7 mouse cellular contexts compared by ENCODE assay signal in genomic region chr8:104591856-104592255, GRCm38 (mm10). TPM values are rescaled to one million over a fixed set of nuclear protein-coding genes. Genes with fewer than 3 reads are reported as not detected.
DNase-seq lines count a peak whose midpoint lies in the region; ATAC-seq and TF ChIP-seq lines count a peak whose summit lies in the region.

No protein-coding gene starts in this region.

- peaks cover 13% of the 10 kb centered on the region for H3K36me3 ChIP-seq in lung, embryonic 15.5 days
- H3K36me3 ChIP-seq in forebrain, embryonic 11.5 days (ENCODE audit: control insufficient read depth, insufficient read depth, low read length): peaks cover 7% of the 10 kb centered on the region
- peaks cover 34% of the 10 kb centered on the region for H3K36me3 ChIP-seq in limb, embryonic 10.5 days
- H3K36me3 ChIP-seq in small intestine, adult 2 months (ENCODE audit: control insufficient read depth, insufficient read depth, low read length): peaks cover 29% of the 10 kb centered on the region

- H3K4me3 ChIP-seq in lung, embryonic 15.5 days: peak overlapping the region; percentile 62
- peak overlapping the region; percentile 69 for H3K4me3 ChIP-seq in forebrain, embryonic 11.5 days (ENCODE audit: low read depth, low read length)
- peak overlapping the region; percentile 70 for H3K4me3 ChIP-seq in limb, embryonic 10.5 days
- H3K4me3 ChIP-seq in small intestine, adult 2 months (ENCODE audit: low read depth, low read length): peak overlapping the region; percentile 74

- TF ChIP-seq CTCF in small intestine, adult 2 months (IDR thresholded peaks at IDR 0.05; ENCODE audit: extremely low read depth, insufficient read length, insufficient replicate concordance, low read depth, low read length): no peak

- H3K27ac ChIP-seq in lung, embryonic 15.5 days: peak overlapping the region; percentile 72
- no peak overlapping the region for H3K27ac ChIP-seq in forebrain, embryonic 11.5 days (ENCODE audit: low read depth, low read length)
- peak overlapping the region; percentile 89 for H3K27ac ChIP-seq in limb, embryonic 10.5 days
- H3K27ac ChIP-seq in small intestine, adult 2 months (ENCODE audit: insufficient read depth, low read depth, low read length): peak overlapping the region; percentile 83

- peaks cover 13% of the 10 kb centered on the region for H3K4me1 ChIP-seq in lung, embryonic 15.5 days
- no peaks in the 10 kb centered on the region for H3K4me1 ChIP-seq in forebrain, embryonic 11.5 days (replicated peaks; ENCODE audit: control insufficient read depth, insufficient read depth, low read length)
- peaks cover 15% of the 10 kb centered on the region for H3K4me1 ChIP-seq in limb, embryonic 10.5 days
- H3K4me1 ChIP-seq in small intestine, adult 2 months (ENCODE audit: control insufficient read depth, insufficient read depth, insufficient read length, low read length): peaks cover 7% of the 10 kb centered on the region; the same call in 1 of the 2 replicates

- H3K27me3 ChIP-seq in lung, embryonic 15.5 days: no peaks in the 10 kb centered on the region
- no peaks in the 10 kb centered on the region for H3K27me3 ChIP-seq in forebrain, embryonic 11.5 days (ENCODE audit: control insufficient read depth, insufficient read depth, low read length)
- no peaks in the 10 kb centered on the region for H3K27me3 ChIP-seq in limb, embryonic 10.5 days (ENCODE audit: low read depth, poor library complexity, severe bottlenecking)
- H3K27me3 ChIP-seq in small intestine, adult 2 months (ENCODE audit: control insufficient read depth, insufficient read depth, low read length): no peaks in the 10 kb centered on the region

- H3K9me3 ChIP-seq in lung, embryonic 15.5 days: no peaks in the 10 kb centered on the region
- H3K9me3 ChIP-seq in forebrain, embryonic 11.5 days (ENCODE audit: control insufficient read depth, low read length): no peaks in the 10 kb centered on the region
- no peaks in the 10 kb centered on the region for H3K9me3 ChIP-seq in limb, embryonic 10.5 days (replicated peaks)

- under 1% methylated on average over 9 of the region's 9 CpGs for WGBS in lung, embryonic 15.5 days
- WGBS in forebrain, embryonic 11.5 days: 2% methylated on average over 9 of the region's 9 CpGs
- 4% methylated on average over 9 of the region's 9 CpGs for WGBS in limb, embryonic 10.5 days
- 2% methylated on average over 9 of the region's 9 CpGs for WGBS in small intestine, adult 2 months

- no peak for DNase-seq in lung, postnatal 4 days
- no peak for DNase-seq in forebrain, embryonic 11.5 days (ENCODE audit: low spot score)
- no peak for DNase-seq in limb, embryonic 10.5 days (ENCODE audit: low spot score)
- DNase-seq in cerebellum, postnatal 4 days (ENCODE audit: low spot score in 2 of 2): no peak
- no peak for DNase-seq in cerebellum, adult 9-10 months

- H3K4me2 ChIP-seq in lung, embryonic 15.5 days: peak overlapping the region; percentile 85
- H3K4me2 ChIP-seq in forebrain, embryonic 11.5 days (ENCODE audit: low read depth, low read length, severe bottlenecking): peak overlapping the region; percentile 67

- 0 out of 2 replicates have a peak, but pooled peaks have one; percentile 4 for ATAC-seq in lung, embryonic 15.5 days (ENCODE audit: borderline replicate concordance, extremely low read depth, low FRiP score, low TSS enrichment)
- ATAC-seq in forebrain, embryonic 11.5 days (replicated peaks; ENCODE audit: low FRiP score): no peak; the same call in 1 of the 2 replicates

- peak overlapping the region; percentile 52 for H3K9ac ChIP-seq in lung, embryonic 15.5 days
- H3K9ac ChIP-seq in forebrain, embryonic 11.5 days (ENCODE audit: low read length): peak overlapping the region; percentile 74

- no peak for TF ChIP-seq POLR2A in small intestine, adult 2 months (IDR thresholded peaks at IDR 0.05; ENCODE audit: low read depth, low read length)

RNA-seq across cellular contexts. Expression of gene Pdp2, which starts 0.6 kb away (rescaled TPM):
- polyA plus RNA-seq in lung, embryonic 15.5 days (2015; fragmentation: Nextera tagmentation; extraction: Ambion mirVana): 8.8 and 9.2 TPM in 2 replicates
- 16.5 and 18.7 TPM in 2 replicates for polyA plus RNA-seq in forebrain, embryonic 11.5 days (2014; fragmentation: Nextera tagmentation; extraction: Ambion mirVana)
- 14.5 and 14.8 TPM in 2 replicates for polyA plus RNA-seq in limb, embryonic 10.5 days (2016; fragmentation: Nextera tagmentation; extraction: Ambion mirVana)
- 1.9 and 5.8 TPM in 2 replicates for polyA plus RNA-seq in small intestine, adult 2 months (2012; rRNA removed)

RNA-seq across cellular contexts. Expression of gene Cdh16, which starts 32.3 kb away (rescaled TPM):
- polyA plus RNA-seq in lung, embryonic 15.5 days (2015; fragmentation: Nextera tagmentation; extraction: Ambion mirVana): 53.5 TPM in 2 replicates
- not detected in 2 replicates for polyA plus RNA-seq in forebrain, embryonic 11.5 days (2014; fragmentation: Nextera tagmentation; extraction: Ambion mirVana)
- 0.13 TPM in 1 of 2 replicates, not detected in the other for polyA plus RNA-seq in limb, embryonic 10.5 days (2016; fragmentation: Nextera tagmentation; extraction: Ambion mirVana)
- not detected in 2 replicates for polyA plus RNA-seq in small intestine, adult 2 months (2012; rRNA removed)

RNA-seq across cellular contexts. Expression of gene Rrad, which starts 39.3 kb away (rescaled TPM):
- 20.1 and 24.8 TPM in 2 replicates for polyA plus RNA-seq in lung, embryonic 15.5 days (2015; fragmentation: Nextera tagmentation; extraction: Ambion mirVana)
- 0.90 and 1.3 TPM in 2 replicates for polyA plus RNA-seq in forebrain, embryonic 11.5 days (2014; fragmentation: Nextera tagmentation; extraction: Ambion mirVana)
- 2.0 and 3.2 TPM in 2 replicates for polyA plus RNA-seq in limb, embryonic 10.5 days (2016; fragmentation: Nextera tagmentation; extraction: Ambion mirVana)
- polyA plus RNA-seq in small intestine, adult 2 months (2012; rRNA removed): 4.7 and 5.2 TPM in 2 replicates

RNA-seq across cellular contexts. Expression of gene Ciao2b, which starts 49.9 kb away (rescaled TPM):
- polyA plus RNA-seq in lung, embryonic 15.5 days (2015; fragmentation: Nextera tagmentation; extraction: Ambion mirVana): 102 and 107 TPM in 2 replicates
- 89.2 and 90.0 TPM in 2 replicates for polyA plus RNA-seq in forebrain, embryonic 11.5 days (2014; fragmentation: Nextera tagmentation; extraction: Ambion mirVana)
- 95.6 and 105 TPM in 2 replicates for polyA plus RNA-seq in limb, embryonic 10.5 days (2016; fragmentation: Nextera tagmentation; extraction: Ambion mirVana)
- polyA plus RNA-seq in small intestine, adult 2 months (2012; rRNA removed): 35.2 and 56.7 TPM in 2 replicates

RNA-seq across cellular contexts. Expression of gene Car7, which starts 57.4 kb away (rescaled TPM):
- 0.65 and 0.97 TPM in 2 replicates for polyA plus RNA-seq in lung, embryonic 15.5 days (2015; fragmentation: Nextera tagmentation; extraction: Ambion mirVana)
- polyA plus RNA-seq in forebrain, embryonic 11.5 days (2014; fragmentation: Nextera tagmentation; extraction: Ambion mirVana): 0.63 and 0.79 TPM in 2 replicates
- polyA plus RNA-seq in limb, embryonic 10.5 days (2016; fragmentation: Nextera tagmentation; extraction: Ambion mirVana): 0.85 and 1.1 TPM in 2 replicates
- 0.98 and 2.1 TPM in 2 replicates for polyA plus RNA-seq in small intestine, adult 2 months (2012; rRNA removed)

Comparison
In these comparisons a context has a peak if more than half of its experiments do, and no peak if none do; other contexts are left out.
1. RNA of gene Cdh16, which starts 32.3 kb away (polyA plus RNA-seq): 53.5 TPM in lung, embryonic 15.5 days; 0.13 TPM in limb, embryonic 10.5 days, not detected in forebrain, embryonic 11.5 days and not detected in small intestine, adult 2 months; every median in the first group is over 10 times any median in the second.
2. Peak in every context shown above with its lines, with median percentiles within 50 percentile points of each other: H3K4me3 ChIP-seq.